ENCODE assay signal across 7 mouse cellular contexts in genomic region chr8:120334261-120334660, GRCm38 (mm10).
DNase-seq lines count a peak whose midpoint lies in the region; ATAC-seq lines count a peak whose summit lies in the region.
"Not testable (repeated sequence)": the region's sequence is repeated elsewhere in the genome, so short reads cannot be mapped to it uniquely, and the experiment has no call there.

No protein-coding gene starts in this region.

- H3K9ac ChIP-seq in forebrain, embryonic 13.5 days: peak overlapping the region; percentile 45; the same call in 1 of the 2 replicates
- H3K9ac ChIP-seq in heart, embryonic 15.5 days; intestine, embryonic 14.5 days (ENCODE audit: low read length); limb, embryonic 13.5 days; neural tube, embryonic 14.5 days (replicated peaks; ENCODE audit: low read depth, low read length): not testable (repeated sequence)

- H3K9me3 ChIP-seq in forebrain, embryonic 13.5 days (replicated peaks); heart, embryonic 15.5 days (replicated peaks); intestine, embryonic 14.5 days (ENCODE audit: control insufficient read depth, low read length); limb, embryonic 13.5 days; megakaryocyte, embryonic 14.5 days; neural tube, embryonic 14.5 days (ENCODE audit: control insufficient read depth, low read length): not testable (repeated sequence)

- 51% methylated on average over 3 of the region's 3 CpGs for WGBS in forebrain, embryonic 13.5 days
- 70% methylated on average over 3 of the region's 3 CpGs for WGBS in heart, embryonic 15.5 days
- WGBS in intestine, embryonic 14.5 days: 73% methylated on average over 3 of the region's 3 CpGs
- WGBS in limb, embryonic 13.5 days: 68% methylated on average over 3 of the region's 3 CpGs
- 69% methylated on average over 3 of the region's 3 CpGs for WGBS in neural tube, embryonic 14.5 days

- H3K4me2 ChIP-seq in forebrain, embryonic 13.5 days; heart, embryonic 15.5 days; intestine, embryonic 14.5 days (ENCODE audit: low read length); limb, embryonic 13.5 days (replicated peaks); neural tube, embryonic 14.5 days (ENCODE audit: low read depth, low read length): not testable (repeated sequence)

- not testable (repeated sequence) for ATAC-seq in forebrain, embryonic 13.5 days; heart, embryonic 15.5 days (replicated peaks; ENCODE audit: insufficient number of reproducible peaks, insufficient read depth, low FRiP score, low read depth); intestine, embryonic 14.5 days (replicated peaks; ENCODE audit: low FRiP score, low TSS enrichment, low read depth); limb, embryonic 13.5 days (ENCODE audit: low FRiP score, low read depth); neural tube, embryonic 14.5 days (ENCODE audit: low read depth)

- H3K36me3 ChIP-seq in forebrain, embryonic 13.5 days (ENCODE audit: poor library complexity, severe bottlenecking); heart, embryonic 15.5 days; intestine, embryonic 14.5 days (ENCODE audit: control insufficient read depth, insufficient read depth, low read length); limb, embryonic 13.5 days; neural tube, embryonic 14.5 days (ENCODE audit: control insufficient read depth, insufficient read depth, low read length): not testable (repeated sequence)
- peaks cover 44% of the 10 kb centered on the region for H3K36me3 ChIP-seq in megakaryocyte, embryonic 14.5 days (replicated peaks; ENCODE audit: low read length)

- peak; percentile 95 for DNase-seq in ZHBTc4 (ENCODE audit: low read depth, low spot score)
- not testable (repeated sequence) for DNase-seq in intestine, embryonic 14.5 days (ENCODE audit: low spot score)

- not testable (repeated sequence) for H3K27me3 ChIP-seq in forebrain, embryonic 13.5 days; heart, embryonic 15.5 days; intestine, embryonic 14.5 days (replicated peaks; ENCODE audit: control insufficient read depth, insufficient read depth, low read length); limb, embryonic 13.5 days; megakaryocyte, embryonic 14.5 days (replicated peaks); neural tube, embryonic 14.5 days (ENCODE audit: control insufficient read depth, insufficient read depth, low read length)

- not testable (repeated sequence) for H3K4me3 ChIP-seq in forebrain, embryonic 13.5 days; heart, embryonic 15.5 days; intestine, embryonic 14.5 days (ENCODE audit: low read depth, low read length); limb, embryonic 13.5 days; neural tube, embryonic 14.5 days (ENCODE audit: low read depth, low read length)
- H3K4me3 ChIP-seq in megakaryocyte, embryonic 14.5 days (replicated peaks): peak overlapping the region; percentile 91

- peaks cover 52% of the 10 kb centered on the region for H3K4me1 ChIP-seq in forebrain, embryonic 13.5 days
- H3K4me1 ChIP-seq in heart, embryonic 15.5 days (replicated peaks): peaks cover 45% of the 10 kb centered on the region
- peaks cover 26% of the 10 kb centered on the region for H3K4me1 ChIP-seq in intestine, embryonic 14.5 days (replicated peaks; ENCODE audit: control insufficient read depth, insufficient read depth, low read length)
- H3K4me1 ChIP-seq in limb, embryonic 13.5 days: peaks cover 58% of the 10 kb centered on the region
- H3K4me1 ChIP-seq in megakaryocyte, embryonic 14.5 days: peaks cover 100% of the 10 kb centered on the region
- H3K4me1 ChIP-seq in neural tube, embryonic 14.5 days (ENCODE audit: control insufficient read depth, insufficient read depth, low read length): peaks cover 25% of the 10 kb centered on the region

- peak overlapping the region; percentile 97 for H3K27ac ChIP-seq in forebrain, embryonic 13.5 days
- H3K27ac ChIP-seq in heart, embryonic 15.5 days: peak overlapping the region; percentile 63; the same call in 1 of the 2 replicates
- peak overlapping the region; percentile 55; the same call in 1 of the 2 replicates for H3K27ac ChIP-seq in intestine, embryonic 14.5 days (ENCODE audit: low read depth)
- 0 out of 2 replicates have a peak overlapping the region, but pooled peaks have one; percentile 69 for H3K27ac ChIP-seq in limb, embryonic 13.5 days
- peak overlapping the region; percentile 84 for H3K27ac ChIP-seq in neural tube, embryonic 14.5 days (ENCODE audit: low read depth, low read length)
